Mouse (Mus musculus): Measurements from ENCODE around the gene Gm7029. TPM values are rescaled to one million over a fixed set of nuclear protein-coding genes. Genes with fewer than 3 reads are reported as not detected.
"Not testable (repeated sequence)": the region's sequence is repeated elsewhere in the genome, so short reads cannot be mapped to it uniquely, and the experiment has no call there.

The Gm7029 gene
- total RNA-seq, 2 experiments from 2014 or later: not detected

- DNase-seq: not testable (repeated sequence)
Measured at GRCm38 (mm10) chr17:33891892-33892291, 18.3 kb downstream of the Gm7029 start.

DNA sequence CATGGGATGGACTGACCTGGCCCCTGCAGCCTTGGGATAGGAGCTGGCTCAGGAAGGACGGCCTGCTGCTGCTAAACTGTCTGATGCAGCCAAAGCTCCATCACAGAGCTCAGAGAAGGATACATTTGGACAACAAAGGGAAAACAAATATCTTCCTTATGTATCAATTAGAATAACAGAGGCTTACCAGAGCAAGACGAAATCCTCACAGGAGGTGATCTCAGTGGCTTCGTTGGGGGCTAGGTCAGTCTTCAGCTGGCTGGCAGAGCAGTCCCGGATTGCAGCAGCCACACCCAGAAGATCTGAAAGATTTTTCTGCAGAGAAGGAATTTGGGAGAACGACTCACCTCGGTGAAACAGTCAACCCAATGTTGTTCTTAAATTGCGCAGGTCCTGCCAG lies 18.8 kb downstream of the Gm7029 start:
- DNase-seq: no peak

DNA sequence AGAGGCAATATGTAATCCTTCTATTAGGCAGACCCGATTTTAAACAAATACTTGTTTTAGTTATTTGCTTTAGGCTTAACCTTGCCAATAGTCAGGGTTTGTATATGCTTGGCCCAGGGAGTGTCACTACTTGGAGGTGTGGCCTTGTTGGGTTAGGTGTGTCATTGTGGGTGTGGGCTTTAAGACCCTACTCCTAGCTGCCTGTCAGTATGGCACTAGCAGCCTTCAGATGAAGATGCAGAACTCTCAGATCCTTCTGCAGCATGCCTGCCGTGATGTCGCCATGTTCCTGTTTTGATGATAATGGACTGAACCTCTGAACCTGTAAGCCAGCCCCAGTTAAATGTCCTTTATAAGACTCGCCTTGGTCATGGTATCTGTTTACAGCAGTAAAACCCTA lies 19.4 kb downstream of the Gm7029 start:
- not testable (repeated sequence) for DNase-seq

- peak in 1 of 2 experiments; percentile 60 for DNase-seq
Measured at GRCm38 (mm10) chr17:33897114-33897794, 23.6 kb downstream of the Gm7029 start.

DNA sequence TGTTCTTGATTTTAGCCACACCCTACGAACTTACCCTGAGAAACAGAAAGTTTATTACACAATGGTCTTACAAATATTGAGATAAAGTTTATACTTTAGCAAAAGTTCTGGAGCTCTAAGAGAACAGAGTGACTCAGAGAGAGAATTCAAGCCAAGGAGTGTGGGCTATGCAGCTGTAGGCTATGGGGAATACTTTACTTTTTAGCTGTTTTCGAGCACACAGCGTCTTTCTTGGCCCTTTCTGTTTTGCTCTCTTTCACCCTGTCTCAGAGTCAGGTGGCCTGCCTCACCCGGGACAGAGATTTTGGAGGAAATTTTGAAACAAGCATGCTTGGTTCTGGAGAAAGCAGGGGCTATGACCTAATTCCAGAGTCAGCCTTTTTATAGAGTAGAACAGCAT lies 24.6 kb downstream of the Gm7029 start:
- not testable (repeated sequence) for DNase-seq

- DNase-seq: no peak
Measured at GRCm38 (mm10) chr17:33899642-33900041, 26.0 kb downstream of the Gm7029 start.

DNA sequence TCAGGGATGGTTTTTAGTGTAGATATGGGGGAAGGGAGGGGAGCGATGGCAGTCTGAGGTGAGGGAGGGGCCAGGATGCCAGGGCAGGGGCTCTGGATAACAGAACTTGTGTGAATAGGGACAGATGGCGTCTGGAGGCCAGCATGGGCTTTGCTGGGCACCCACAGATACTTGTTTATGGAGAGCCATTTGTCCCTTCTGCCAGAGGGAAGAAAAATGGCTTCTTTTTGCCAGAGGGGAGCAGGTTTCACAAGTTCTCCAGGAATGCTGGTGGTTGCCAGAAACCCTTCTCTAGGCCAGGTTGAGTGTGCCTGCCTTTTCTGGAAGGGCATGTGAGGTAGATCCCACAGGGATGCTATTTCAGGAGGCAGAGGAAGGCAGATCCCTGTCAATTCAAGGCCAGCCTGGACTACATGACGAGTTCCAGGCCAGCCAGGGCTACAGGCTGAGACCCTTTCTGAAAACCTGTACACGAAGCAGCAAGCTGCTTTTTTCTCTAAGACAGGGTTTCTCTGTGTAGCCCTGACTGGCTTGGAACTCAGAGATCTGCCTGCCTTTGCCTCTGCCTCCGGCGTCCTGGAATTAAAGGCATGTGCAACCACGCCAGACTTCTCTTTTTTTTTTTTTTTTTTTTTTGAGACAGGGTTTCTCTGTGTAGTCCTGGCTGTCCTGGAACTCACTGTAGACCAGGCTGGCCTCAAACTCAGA lies 26.8 kb downstream of the Gm7029 start:
- DNase-seq: no peak

DNA sequence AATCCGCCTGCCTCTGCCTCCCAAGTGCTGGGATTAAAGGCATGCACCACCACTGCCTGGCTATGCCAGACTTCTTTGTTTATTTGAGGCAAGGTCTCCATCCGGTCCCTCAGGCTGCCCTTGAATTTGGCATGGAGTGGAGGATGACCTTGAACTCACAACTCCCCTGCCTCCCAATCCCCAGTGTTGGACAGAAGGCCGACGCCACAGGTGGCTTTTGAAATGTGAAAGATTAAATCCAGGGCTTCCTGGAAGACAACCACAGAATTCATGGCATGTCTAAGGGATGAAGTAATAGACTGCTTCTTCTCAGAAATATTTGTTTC lies 27.3 kb downstream of the Gm7029 start:
- DNase-seq: no peak

GRCm38 (mm10) chr17:33901653-33902052 lies 28.0 kb downstream of the Gm7029 start:
- DNase-seq: no peak

- no peak for DNase-seq
Measured at GRCm38 (mm10) chr17:33902079-33902478, 28.4 kb downstream of the Gm7029 start.

- DNase-seq: no peak
Measured at GRCm38 (mm10) chr17:33902491-33902890, 28.9 kb downstream of the Gm7029 start.

DNA sequence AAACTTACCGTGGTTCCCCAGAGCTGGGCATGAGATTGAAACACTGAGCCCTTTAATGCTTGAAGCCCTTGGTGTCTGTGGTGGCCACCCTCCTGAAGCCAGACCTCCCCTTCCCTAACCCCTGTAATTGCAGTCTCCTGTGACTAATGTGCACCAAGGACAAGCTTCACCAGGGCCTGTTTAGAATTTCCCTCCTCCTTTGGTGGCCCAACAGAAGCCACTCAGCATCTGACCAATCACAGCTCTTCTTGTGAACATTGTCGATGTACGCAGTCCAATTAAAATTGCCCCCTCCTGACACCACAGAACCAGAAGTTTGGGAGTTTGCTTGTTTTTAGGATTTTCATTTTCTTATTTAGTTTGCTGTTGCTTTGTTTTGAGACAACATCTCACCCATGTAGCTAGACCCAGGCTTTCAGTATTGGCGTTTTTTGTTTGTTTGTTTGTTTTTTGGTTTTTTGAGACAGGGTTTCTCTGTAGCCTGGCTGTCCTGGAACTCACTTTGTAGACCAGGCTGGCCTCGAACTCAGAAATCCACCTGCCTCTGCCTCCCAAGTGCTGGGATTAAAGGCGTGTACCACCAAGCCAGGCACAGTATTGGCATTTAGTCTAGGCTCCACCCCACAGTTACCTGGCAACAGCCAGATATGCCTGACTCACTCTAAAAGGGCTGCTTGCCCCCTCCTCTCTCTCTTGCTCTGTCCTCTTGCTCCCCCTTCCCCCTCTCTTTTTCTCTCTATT lies 30.4 kb downstream of the Gm7029 start:
- DNase-seq: not testable (repeated sequence)

- not testable (repeated sequence) for DNase-seq
Measured at GRCm38 (mm10) chr17:33904835-33905234, 31.2 kb downstream of the Gm7029 start, which contains the start of gene Platr17. TSS of gene Platr17 (plus strand) at chr17:33905135.

DNA sequence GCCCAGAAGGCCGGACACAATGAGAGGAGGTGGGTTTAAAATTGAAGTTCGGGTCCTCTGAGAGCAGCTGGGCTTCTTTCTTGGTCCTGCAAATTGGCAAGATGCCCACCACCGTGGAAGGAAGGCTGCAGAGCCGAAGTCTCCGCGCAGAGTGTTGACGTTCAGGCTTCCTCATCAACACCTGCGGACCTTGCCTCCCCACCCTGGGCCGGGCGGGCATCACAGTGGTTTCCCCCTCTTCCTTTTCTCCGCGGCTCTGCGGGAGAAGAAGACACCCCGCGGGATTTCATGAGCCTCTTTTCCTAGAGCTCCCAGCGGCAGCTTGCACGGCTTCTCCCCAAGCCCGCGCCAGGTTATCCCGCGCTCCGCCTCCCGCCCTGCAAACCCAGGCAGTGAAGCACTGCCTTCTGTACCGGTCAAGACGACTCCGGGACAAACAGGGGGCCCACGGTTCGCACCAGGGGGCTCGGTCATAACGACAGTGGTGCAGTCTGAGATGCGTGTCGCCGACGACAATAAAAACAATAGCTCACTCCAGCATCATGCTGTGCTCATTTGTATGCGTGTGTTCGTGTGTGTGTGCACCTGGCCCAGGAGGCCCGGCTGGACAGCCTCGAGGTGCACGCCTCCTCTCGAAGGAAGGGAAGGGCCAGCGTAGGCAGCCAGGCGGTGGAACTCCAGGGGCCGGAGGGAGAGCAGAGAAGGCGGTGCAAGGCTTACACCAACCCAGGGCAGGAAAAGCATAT lies 34.9 kb downstream of the Gm7029 start:
- DNase-seq: peak; percentile 51 to 62

DNA sequence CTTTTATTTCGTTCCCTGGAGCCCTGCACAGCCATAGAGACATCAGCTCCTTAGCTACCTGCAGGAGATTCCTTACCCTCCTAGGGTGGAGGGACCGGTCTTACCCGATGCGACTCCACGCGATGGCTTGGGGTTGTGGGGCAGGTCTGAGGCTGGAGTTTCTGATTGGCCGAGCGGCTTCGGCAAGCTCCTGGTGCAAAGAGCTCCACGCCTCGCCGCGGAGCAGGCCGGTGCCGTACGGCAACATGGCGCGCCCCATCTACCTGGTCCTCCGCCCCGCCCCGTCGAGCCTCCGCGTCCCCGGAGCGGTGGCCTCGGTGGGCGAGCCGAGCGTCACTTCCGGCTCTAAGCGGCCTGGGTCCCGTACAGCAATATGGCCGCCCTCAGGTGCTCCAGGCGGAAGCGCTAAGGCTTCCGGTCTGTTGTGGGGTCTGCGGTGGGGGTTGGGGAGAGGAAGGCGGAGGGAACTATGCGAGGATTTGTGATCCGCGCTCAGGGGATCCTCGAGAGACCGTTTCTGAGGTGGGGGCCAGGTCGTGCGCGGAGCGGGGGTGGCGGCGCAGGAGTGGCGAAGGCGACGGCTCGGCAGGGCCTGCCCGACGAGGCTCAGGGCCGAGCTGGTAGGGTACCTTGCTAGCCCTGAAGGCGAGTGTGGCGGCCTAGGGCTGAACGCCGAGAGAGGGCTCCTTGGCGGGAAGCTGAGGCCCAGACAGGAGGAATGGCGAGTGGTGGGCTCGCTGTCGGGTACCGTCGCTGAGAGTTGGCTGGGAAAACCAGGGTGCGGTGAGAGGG lies 35.6 kb downstream of the Gm7029 start, which contains the start of gene Daxx:
Gene Daxx (plus strand): TSS at position 338 of the 792 bp plus-strand sequence.
- peak; percentile 100 for DNase-seq

DNA sequence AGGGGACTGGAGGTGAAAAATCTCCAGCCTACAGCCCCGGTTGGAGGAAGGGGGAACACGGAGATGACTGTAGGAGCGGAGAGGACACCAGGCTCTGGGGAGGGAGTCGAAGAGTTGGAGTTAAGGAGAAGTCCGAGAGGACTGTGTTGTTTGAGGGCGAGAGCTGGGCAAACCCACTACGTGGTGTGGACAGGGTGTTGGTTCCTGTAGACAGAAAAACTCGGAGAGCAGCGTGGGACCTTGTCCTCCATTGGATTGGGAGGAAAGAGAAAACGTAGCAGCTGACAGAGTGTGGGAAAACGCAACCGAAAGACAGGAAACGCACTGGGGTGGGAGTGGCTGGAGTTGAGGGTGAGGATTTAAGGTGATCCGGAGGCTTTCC lies 36.2 kb downstream of the Gm7029 start:
- peak; percentile 76 to 78 for DNase-seq

DNA sequence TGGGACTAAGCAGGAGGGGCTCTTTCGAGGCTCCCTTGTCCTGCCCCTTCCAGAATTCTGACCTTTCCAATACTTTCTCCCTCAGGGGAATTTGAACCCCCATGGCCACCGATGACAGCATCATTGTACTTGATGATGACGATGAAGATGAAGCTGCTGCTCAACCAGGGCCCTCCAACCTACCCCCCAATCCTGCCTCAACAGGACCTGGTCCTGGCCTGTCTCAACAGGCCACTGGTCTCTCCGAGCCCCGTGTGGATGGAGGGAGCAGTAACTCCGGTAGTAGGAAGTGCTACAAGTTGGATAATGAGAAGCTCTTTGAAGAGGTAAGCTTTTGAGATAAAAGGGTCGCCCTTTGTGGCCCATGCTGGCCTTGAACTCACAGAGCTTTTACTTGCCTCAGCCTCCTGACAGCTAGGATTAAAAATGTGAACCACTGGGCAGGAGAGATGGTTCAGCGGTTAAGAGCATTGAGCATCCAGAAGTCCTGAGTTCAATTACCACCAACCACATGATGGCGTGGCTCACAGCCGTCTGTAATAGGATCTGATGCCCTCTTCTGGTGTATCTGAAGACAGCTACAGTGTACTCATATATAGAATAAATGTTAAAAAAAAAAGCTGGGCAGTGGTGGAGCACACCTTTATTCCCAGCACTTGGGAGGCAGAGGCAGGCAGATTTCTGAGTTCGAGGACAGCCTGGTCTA lies 36.9 kb downstream of the Gm7029 start:
- DNase-seq: no peak

DNA sequence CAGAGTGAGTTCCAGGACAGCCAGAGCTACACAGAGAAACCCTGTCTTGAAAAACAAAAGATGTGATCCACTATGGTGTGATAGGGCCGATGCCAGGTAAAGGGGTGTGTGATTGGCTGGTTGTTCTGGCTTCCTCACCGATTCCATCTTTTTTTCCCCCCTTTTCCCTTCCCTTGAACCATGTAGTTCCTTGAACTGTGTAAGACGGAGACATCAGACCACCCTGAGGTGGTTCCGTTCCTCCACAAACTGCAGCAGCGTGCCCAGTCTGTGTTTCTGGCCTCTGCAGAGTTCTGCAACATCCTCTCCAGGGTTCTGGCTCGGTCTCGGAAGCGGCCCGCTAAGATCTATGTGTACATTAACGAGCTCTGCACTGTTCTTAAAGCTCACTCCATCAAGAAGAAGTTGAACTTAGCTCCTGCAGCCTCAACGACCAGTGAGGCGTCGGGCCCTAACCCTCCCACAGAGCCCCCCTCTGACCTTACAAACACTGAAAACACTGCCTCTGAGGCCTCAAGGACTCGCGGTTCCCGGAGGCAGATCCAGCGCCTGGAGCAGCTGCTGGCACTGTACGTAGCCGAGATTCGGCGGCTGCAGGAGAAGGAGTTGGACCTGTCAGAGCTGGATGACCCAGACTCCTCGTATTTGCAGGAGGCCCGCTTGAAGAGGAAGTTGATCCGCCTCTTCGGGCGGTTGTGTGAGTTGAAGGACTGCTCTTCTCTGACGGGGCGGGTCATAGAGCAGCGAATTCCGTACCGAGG lies 37.6 kb downstream of the Gm7029 start:
- no peak for DNase-seq

DNA sequence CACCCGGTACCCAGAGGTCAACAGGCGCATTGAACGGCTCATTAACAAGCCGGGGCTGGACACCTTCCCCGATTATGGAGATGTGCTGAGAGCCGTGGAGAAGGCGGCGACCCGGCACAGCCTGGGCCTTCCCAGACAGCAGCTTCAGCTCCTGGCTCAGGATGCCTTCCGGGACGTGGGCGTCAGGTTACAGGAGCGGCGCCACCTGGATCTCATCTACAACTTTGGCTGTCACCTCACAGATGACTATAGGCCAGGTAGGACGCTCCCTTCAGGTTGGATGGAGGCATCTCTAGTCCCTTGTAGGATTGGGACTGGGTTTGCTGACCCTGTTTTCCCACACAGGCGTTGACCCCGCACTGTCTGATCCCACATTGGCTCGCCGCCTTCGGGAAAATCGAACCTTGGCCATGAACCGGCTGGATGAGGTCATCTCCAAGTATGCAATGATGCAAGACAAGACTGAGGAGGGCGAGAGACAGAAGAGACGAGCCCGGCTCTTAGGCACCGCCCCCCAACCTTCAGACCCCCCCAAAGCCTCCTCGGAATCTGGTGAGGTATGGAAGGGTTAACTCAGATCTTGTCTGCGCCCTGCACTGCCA lies 38.3 kb downstream of the Gm7029 start:
- no peak for DNase-seq

DNA sequence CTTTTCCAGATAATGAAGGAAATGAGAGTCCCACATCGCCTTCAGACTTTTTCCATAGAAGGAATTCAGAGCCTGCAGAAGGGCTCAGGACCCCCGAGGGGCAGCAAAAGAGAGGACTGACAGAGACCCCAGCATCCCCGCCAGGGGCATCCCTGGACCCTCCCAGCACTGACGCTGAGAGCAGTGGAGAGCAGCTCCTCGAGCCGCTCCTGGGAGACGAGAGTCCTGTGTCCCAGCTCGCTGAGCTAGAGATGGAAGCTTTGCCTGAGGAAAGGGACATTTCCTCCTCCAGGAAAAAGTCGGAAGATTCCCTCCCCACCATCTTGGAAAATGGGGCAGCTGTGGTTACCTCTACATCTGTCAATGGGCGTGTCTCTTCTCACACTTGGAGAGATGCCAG lies 39.6 kb downstream of the Gm7029 start:
- no peak for DNase-seq

Data from adrenal gland, postnatal 36 days (tissue).